Mouse (Mus musculus): Measurements from ENCODE around the gene Gpd2. TPM values are rescaled to one million over a fixed set of nuclear protein-coding genes. Genes with fewer than 3 reads are reported as not detected.

Gene Gpd2
- total RNA-seq, 2 experiments from 2014 or later = 135 to 138 TPM

DNA sequence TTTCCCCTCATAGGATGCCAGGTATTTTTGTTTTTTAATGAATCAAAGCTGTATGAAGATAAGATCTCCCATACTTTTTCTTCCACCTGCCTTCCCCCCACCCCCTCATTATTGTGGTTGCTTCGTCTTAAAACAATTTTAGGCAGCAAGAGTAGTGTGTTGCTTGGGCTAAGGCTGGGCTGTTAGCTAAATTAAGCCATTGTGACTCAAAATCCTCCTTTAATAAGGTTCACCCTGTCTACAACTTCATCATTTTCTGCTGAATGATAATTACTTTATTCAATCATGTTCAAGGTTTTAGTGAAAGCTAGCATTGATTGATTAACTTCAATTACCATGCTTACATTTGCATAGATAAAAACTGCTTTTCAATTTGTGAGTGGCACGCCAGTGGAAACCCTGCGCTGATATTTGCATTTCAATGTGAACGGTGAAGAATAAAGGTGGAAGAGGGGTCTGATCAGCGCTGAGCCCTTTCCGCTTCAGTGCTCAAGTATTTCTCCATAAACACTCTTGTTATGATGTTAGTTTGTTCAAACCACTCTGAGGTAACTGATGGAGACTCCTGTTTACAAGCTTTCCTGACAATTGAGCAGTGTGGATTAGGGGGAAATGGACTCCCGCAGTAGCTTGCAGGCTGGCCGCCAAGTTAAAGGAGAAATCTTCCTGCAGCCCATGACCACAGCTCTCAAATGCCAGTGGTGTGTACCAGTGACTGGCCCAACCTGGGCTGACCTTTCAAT, 140.9 kb downstream of the Gpd2 start:
- DNase-seq (ENCODE audit: extremely low spot score in 1 of 2, low spot score in 1 of 2) = no peak

DNA sequence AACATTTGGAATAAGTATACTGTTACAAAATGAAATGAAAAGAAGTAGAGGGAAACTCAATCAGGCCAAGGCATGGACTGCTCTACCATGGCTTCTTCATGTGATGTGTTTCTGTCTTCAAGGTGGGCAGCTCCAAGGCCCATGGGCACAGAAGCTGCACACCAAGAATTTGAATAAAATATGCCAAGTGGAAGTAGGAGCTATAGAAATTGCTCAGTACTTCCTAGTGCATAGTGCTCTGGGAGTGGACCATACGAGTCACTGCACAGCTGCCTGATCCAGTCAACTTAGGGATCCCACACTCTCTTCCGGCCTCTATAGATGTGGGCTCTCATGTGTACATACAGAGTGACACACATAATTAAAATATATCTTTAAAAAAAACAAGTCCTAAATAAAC, 147.2 kb downstream of the Gpd2 start:
- no peak for DNase-seq (ENCODE audit: extremely low spot score in 1 of 2, low spot score in 1 of 2)

DNA sequence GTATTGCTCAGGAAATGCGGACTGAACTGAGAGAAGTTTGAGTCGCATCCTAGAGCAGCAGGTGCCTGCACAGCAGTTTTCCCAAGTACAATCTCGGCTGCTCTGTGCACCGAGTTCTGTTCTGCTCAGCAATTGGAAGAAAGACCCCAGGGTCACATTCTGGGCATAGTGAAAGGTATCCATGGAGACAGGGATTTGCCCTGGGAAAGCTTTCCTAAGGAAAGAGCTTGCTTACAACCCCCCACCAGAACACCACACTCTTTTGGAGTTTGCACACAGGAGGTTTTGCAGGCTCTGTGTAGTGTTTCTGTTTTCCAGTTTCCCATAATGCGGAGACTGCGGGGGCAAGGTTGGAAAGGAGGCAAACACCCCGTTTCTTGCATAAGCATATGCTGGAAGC, 150.4 kb downstream of the Gpd2 start:
- no peak for DNase-seq (ENCODE audit: extremely low spot score in 1 of 2, low spot score in 1 of 2)

DNA sequence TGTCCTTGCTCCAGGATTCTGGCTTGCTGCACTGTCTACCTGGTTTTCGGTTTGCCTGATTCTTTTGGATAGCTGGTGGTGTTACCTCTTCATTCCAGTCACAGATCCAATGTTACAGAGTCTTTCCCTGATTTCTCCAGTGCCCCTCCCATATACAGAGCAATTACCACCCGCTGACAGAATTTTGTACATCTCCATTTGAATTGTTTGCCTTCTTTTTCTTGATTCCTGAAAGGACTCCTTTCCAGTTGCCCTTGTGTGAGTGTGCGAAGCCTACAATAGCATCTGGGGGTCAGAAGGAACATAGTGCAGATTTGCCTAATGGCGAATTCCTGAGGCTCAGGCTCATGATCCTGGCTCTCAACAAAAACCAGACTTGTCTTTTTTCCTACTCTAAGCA, 157.6 kb downstream of the Gpd2 start:
- DNase-seq (ENCODE audit: extremely low spot score in 1 of 2, low spot score in 1 of 2) = no peak

DNA sequence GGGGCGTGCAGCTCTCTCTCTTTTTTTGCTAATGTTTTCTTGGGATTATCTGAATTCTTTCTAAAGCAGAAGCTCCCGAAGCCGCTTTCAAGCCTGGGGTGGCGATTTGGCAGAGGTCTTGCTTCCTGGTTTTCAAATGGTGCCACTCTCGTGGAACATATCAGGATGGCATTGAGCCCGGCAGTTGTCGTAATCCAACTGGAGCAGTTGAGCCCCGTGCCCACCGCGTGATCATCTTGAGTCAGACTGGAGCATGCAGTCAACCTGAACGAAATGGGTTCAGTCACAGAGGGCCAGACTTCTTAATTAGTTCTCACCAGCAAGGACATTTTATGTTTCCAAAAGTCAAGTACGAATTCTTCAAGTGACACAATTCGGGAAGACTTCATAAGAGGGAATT, 158.6 kb downstream of the Gpd2 start:
- DNase-seq (ENCODE audit: extremely low spot score in 1 of 2, low spot score in 1 of 2) = no peak

DNA sequence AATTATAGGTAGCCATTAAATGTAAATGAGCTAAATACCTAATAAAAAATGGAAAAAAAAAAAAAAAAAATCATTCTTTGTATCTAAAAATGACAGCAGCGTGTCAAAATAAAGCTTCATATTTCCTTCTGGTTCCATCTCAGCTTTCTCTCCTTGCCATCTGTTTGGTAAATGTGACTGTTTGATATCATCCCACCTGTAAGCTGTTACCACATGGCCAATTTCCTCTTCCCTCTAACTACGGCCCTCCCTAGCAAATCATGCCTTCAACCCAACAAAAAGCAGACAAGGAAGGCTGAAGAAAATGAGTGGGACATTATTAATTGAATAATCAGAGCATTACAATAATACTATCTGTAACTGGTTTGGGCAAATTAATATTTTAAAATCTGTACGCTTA, 160.3 kb downstream of the Gpd2 start:
- no peak for DNase-seq (ENCODE audit: extremely low spot score in 1 of 2, low spot score in 1 of 2)

DNA sequence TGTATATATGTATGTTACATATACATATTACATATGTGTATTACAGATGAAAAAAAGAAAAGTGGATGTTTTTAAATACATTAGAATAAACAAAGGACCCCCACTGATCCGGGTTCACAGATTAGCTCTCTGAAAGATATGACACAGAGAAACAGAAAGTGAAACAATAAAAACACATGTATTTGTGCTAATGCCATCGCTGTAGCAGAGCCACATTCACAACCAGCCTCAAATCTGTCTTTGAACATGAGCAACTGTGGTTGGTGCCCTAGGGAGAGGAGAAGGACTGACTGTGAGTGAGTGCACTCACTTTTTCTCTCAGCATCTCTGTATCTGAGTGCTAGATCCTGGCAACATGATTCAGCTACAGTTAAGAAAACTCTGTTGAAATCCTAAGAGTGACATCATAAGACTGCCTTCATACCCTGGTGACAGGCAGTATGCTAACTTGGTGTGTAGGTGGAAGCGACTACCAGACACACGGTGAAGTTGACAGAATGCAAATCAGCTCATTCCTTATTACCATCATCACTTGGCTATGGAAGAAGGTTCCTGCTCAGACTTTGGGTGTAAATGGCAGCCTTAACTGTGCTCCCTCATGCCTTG, 170.1 kb downstream of the Gpd2 start:
- DNase-seq (ENCODE audit: extremely low spot score in 1 of 2, low spot score in 1 of 2) = no peak

DNA sequence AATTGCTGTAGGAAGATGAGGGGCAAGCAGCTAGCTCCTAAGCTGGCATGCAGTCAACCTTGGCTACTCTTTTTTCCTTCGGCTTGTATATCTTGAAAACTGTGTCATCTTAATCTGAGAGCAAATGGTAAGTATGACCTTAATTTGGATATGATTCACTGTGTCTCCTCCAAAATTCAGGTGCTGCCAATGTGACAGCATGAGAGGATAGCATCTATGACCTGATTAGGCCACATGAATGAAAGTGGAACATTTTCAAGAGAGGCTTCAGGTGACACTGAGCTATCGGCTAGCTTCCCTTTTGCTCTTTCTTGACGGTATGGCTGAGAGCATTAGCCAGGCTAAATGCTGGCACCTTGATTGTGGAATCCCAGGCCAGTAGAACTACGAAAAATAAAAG, 171.0 kb downstream of the Gpd2 start:
- no peak for DNase-seq (ENCODE audit: extremely low spot score in 1 of 2, low spot score in 1 of 2)

DNA sequence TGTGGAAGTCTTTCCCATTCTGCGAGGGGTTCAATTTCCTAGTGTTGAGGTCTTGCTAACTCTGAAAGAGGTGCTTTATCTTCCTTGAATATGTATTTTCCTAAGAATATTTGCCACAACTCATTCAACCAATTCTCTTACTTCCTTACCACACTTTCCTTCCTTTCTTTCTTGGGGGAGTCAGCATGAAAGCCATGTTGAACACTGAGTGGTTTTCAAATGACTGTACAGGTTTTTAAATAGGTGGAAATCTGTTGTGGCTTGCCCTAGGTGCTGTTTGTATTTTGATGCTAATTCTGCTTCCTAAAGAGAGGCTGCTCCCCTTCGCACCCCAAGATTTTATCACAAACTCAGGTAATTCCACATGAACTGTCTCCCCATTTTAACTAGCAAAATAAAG, 174.1 kb downstream of the Gpd2 start:
- no peak for DNase-seq (ENCODE audit: extremely low spot score in 1 of 2, low spot score in 1 of 2)

DNA sequence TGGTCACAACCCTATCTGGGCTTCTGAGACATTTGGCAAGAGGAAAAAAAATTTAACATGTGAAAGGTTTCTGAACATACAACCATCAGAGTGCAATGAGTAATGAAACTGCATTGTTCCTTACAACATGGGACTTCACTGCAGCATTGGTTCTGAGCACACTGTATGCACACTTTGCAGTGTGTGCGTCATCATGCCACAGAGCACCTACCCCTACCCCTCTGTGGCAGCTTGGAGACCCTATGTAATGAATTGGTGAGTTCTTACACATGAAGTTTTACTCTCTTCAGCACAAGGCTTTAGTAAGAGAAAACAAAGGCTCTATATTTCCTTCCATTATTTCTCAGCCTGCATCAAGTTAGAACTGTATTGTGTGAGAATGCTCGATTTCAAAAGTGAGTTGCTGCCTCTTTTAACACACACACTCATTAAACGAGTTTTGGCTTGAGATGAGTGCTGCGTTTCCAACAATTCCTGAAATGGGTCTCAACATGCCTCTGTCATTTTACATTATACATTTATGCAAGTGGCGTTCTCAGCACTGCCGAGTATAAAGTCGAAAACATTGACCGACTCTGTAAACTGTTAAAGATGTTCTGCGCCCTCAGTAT, 177.2 kb downstream of the Gpd2 start:
- no peak for DNase-seq (ENCODE audit: extremely low spot score in 1 of 2, low spot score in 1 of 2)

DNA sequence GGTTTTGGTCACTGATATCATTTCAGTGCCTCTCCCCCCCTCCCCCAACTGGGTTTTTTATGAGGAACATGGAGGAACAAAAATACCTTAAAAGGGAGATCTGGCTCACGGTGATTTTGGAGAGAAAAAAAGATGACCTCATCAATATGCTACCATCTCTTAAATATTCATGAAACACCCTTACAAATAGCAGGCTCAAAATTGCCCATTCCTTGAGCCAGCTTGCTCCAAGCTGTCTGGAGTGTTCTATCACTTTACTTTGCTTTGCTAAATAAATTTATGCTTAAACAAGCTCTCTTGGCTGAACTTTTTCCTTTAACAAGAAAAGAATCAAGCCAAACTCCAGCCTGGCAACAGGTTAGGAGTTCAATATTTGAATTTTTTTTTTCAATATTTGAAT, 179.3 kb downstream of the Gpd2 start:
- DNase-seq (ENCODE audit: extremely low spot score in 1 of 2, low spot score in 1 of 2) = no peak

Other genes starting within 250 kb of the Gpd2 start
- 10 to 100 TPM; 51.6 to 55.1 TPM for gene Nr4a2, start 113.6 kb upstream of the Gpd2 start, total RNA-seq (2021)